Mouse (Mus musculus) CD4-positive, CD25-positive, alpha-beta regulatory T cell, adult 4 months (primary cell): Measurements from ENCODE around the gene Panx2. TPM values are rescaled to one million over a fixed set of nuclear protein-coding genes. Genes with fewer than 3 reads are reported as not detected.

Experiments
- polyA plus RNA-seq, 2 experiments: library from polyadenylated mRNA; unstranded; fragments of 100-300 nt; shearing (Covaris generic); gene quantifications; one replicate each; pipeline ENCODE4 v1.2.1; 2017

The Panx2 gene
- polyA plus RNA-seq, 2 experiments from 2014 or later: not detected

Other genes with a start within 250 kb of the Panx2 start
- gene Alg12, start 240.4 kb upstream of the Panx2 start, polyA plus RNA-seq: 10 to 100 TPM; 17.1 to 23.5 TPM
- gene Creld2, start 240.1 kb upstream of the Panx2 start, polyA plus RNA-seq: 10 to 100 TPM; 24.7 to 25.1 TPM
- 1 to 10 TPM; 1.5 to 4.3 TPM for gene Pim3, start 197.5 kb upstream of the Panx2 start, polyA plus RNA-seq
- gene Ttll8, start 105.3 kb upstream of the Panx2 start, polyA plus RNA-seq: not detected
- gene Mlc1, start 80.7 kb upstream of the Panx2 start, polyA plus RNA-seq: not detected
- not detected for gene Mov10l1, start 76.8 kb upstream of the Panx2 start, polyA plus RNA-seq
- 10 to 100 TPM; 27.5 to 31.3 TPM for gene Trabd, start 15.4 kb downstream of the Panx2 start, polyA plus RNA-seq
- gene Selenoo, start 29.4 kb downstream of the Panx2 start, polyA plus RNA-seq: 10 to 100 TPM in 1 of 2 experiments, 1 to 10 TPM in 1; 8.8 to 14.0 TPM
- 10 to 100 TPM; 16.0 to 17.5 TPM for gene Tubgcp6, start 63.4 kb downstream of the Panx2 start, polyA plus RNA-seq
- gene Hdac10, start 69.0 kb downstream of the Panx2 start, polyA plus RNA-seq: 10 to 100 TPM; 34.9 to 63.5 TPM
- 1 to 10 TPM; 5.2 to 5.6 TPM for gene Mapk12, start 81.0 kb downstream of the Panx2 start, polyA plus RNA-seq
- gene Mapk11, start 89.9 kb downstream of the Panx2 start, polyA plus RNA-seq: 10 to 100 TPM; 21.7 to 39.5 TPM
- gene Plxnb2, start 121.1 kb downstream of the Panx2 start, polyA plus RNA-seq: 1 to 10 TPM in 1 of 2 experiments, under 1 TPM in 1; 0.85 to 2.8 TPM
- 10 to 100 TPM; 13.5 to 18.4 TPM for gene Dennd6b, start 136.8 kb downstream of the Panx2 start, polyA plus RNA-seq
- gene Ppp6r2, start 151.8 kb downstream of the Panx2 start, polyA plus RNA-seq: 10 to 100 TPM; 25.3 to 28.0 TPM